Mouse (Mus musculus) thymus, postnatal 0 days (tissue): Measurements from ENCODE around the gene Spag17. TPM values are rescaled to one million over a fixed set of nuclear protein-coding genes. Genes with fewer than 3 reads are reported as not detected.

Experiments used
- DNase-seq: peaks from one replicate; pipeline ENCODE4 v3.0.0-alpha.2; 2015; ENCODE audit warnings: low spot score
- polyA plus RNA-seq: library from polyadenylated mRNA; unstranded; fragments of >200 nt; fragmentation: Nextera tagmentation; extraction: Ambion mirVana; gene quantifications from 2 replicates; pipeline ENCODE4 v1.2.1, GENCODE M21; 2015

Gene Spag17
- polyA plus RNA-seq, 1 experiment from 2014 or later: 0.21 TPM

DNA sequence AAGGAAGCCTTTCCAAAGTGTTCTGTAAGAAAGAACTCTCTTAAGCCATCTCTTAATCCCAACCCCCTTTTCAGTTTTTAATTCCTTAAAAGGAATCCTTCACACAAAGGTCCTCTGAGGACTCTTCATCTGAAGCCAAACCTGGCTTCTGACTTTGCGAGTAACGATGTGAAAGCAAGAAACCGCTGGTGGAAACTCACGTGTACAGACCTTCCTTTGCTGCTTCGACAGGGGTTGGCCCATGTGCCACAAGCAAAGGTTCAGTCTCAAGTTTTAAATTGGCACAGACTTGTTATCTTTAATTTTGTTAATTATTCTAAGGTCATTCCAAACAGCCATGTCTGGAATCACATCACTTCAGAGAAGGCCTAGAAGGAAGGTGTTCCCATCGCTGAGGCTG, 79.1 kb downstream of the Spag17 start:
- DNase-seq: no peak

DNA sequence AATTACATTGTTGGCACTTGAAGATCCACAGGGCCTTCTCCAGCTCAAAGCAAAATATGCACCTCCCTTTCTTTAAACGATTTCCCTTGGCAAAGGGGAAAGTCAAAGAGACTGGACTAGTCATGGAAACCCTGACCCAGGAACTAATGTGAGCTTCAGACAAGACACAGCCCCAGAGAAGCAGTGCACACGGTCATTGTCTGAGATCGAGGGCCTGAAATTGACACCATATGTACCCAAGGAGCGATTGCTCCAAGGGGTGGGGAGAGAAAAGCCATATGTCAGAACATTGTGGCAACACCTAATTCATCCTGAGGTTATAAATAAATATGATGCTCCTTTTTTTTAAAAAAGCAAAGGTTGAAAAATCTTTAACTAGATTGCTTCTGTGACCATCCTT, 80.7 kb downstream of the Spag17 start:
- no peak for DNase-seq

DNA sequence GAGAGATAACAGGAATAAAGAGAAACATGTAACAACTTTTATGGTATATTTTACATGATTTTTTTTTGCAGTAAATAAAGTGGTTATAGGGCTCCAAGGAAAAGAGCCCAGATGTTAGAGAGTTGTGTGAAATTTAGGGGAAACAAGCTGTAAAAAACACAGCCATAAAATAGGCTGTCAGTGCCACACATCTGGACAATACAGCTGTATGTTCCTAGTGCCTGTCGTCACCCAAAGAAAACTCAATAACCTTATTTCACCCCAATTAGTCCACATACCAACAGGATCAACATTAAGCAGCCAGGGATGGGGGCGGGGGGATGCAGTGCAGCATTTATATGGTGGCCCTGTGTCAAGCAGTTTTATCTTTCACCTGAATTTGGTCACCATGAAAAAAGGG, 81.1 kb downstream of the Spag17 start:
- DNase-seq: no peak

DNA sequence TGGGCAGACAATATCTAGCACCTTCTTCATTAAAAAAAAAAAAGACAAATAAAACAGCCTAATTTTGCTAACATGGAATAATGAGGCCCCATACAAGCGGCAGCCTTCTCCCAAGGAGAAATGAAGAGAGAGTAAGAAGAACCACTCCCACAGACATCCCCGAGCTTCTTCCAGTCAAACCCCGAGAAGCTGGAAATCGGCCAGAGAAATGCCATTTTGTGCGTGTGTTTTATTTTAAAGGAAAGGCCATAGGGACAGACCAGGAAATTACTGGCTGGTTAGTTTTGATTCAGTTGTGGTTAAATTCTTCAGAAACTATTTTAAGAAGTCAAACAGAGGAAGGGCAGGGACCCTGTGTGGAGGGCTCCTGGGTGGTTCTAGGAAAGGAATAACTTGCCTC, 85.6 kb downstream of the Spag17 start:
- DNase-seq: no peak

- DNase-seq: no peak
These were observed 95.8 kb downstream of the Spag17 start for GRCm38 (mm10) chr3:99981046-99981445.

GRCm38 (mm10) chr3:100004676-100005075, 119.5 kb downstream of the Spag17 start:
- no peak for DNase-seq

GRCm38 (mm10) chr3:100009807-100010206, 124.6 kb downstream of the Spag17 start:
- no peak for DNase-seq

- no peak for DNase-seq
These were observed 128.9 kb downstream of the Spag17 start for GRCm38 (mm10) chr3:100014110-100014509.

DNA sequence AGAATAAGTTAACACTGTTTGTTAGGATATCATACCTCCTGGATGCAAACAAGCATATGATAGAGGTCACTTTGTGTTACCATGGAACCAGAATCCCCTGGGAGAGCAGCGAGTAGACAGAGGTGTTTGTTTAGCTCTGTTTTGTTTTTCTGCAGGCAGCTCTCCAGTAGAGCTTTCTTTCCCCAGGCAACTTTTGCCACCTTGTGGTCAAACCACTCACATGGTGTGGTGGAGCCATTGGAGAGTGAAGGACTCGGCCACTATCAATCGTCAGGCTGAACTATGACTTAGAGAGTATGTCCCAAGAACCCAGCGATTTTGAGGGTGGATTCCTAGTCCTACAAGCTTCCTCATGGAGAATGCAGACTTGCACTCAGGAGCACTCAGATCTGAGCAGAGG, 146.1 kb downstream of the Spag17 start:
- DNase-seq: no peak

DNA sequence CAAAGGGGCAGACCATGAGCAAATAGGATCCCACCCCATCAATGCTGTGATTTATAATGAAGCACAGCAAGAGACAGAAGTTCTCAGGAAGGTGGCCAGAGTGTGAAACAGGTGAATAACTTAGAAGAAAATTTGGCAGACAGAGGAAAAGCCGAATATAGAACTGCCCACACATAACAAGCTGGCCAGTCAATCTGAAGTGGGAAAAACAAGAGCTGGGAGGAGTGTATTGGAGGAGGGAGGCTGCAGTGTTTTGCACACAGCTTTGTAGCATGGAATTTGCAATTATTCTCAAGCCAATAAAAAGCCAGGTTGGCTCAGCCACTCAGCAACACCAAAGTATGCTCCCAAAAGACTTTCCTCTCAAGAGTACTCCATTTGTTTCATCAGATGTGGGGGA, 147.8 kb downstream of the Spag17 start:
- DNase-seq: no peak

GRCm38 (mm10) chr3:100034366-100034956, 149.3 kb downstream of the Spag17 start:
- no peak for DNase-seq

- no peak for DNase-seq
These were observed 149.9 kb downstream of the Spag17 start for GRCm38 (mm10) chr3:100035097-100035496.

GRCm38 (mm10) chr3:100036846-100037245, 151.6 kb downstream of the Spag17 start:
- DNase-seq: no peak

- DNase-seq: no peak
These were observed 189.2 kb downstream of the Spag17 start for GRCm38 (mm10) chr3:100074406-100074805.

GRCm38 (mm10) chr3:100102386-100103092, 217.3 kb downstream of the Spag17 start:
- no peak for DNase-seq

- no peak for DNase-seq
These were observed 221.5 kb downstream of the Spag17 start for GRCm38 (mm10) chr3:100106736-100107135.

DNA sequence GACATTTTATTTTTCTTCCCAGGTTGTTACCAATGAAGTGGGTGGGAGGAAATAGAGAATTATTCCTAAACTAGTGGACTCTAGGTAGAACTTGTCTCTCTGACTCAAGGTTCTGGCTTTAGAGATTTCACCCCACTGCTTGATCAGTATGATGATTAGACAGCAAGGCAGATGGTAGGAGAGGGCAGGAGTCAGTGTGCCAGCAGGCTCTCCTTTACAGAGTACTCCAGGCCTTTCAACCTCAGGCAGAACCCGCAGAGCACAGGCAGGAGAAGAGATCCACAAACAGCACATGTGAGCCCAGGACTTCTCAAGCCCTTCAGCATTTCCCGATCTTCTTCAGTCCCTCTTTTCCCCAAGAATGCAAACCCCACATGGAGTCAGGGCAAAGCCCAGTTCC, 233.5 kb downstream of the Spag17 start:
- no peak for DNase-seq

GRCm38 (mm10) chr3:100121961-100122360, 236.8 kb downstream of the Spag17 start:
- DNase-seq: no peak

DNA sequence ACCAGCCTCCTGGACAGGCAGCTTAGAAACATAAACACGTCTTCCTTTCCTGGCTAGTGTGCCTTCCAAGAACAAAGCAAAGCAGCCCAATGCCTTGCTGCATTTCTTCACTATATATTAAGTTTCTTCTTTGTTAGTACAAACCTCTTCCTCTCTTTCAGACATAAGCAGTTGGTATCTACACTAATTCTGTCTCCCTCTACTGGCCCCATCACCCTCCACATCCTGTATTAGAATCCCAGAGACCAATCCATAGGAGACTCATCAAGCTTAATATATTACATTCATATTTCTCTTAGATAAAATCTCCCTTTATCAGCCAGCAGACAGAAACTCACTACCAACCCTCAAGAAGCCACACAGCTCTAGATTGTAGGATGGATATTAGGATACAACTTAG, 237.2 kb downstream of the Spag17 start:
- DNase-seq: no peak

- no peak for DNase-seq
These were observed 275.7 kb downstream of the Spag17 start for GRCm38 (mm10) chr3:100160682-100161445.

- DNase-seq: peak; percentile 15
These were observed 276.6 kb downstream of the Spag17 start for GRCm38 (mm10) chr3:100161665-100162314.
